Mouse (Mus musculus) C2C12 (cell line): ENCODE measurements around the gene Ntn5. TPM values are rescaled to one million over a fixed set of nuclear protein-coding genes. Genes with fewer than 3 reads are reported as not detected.
"Not testable (repeated sequence)": the region's sequence is repeated elsewhere in the genome, so short reads cannot be mapped to it uniquely, and the experiment has no call there.

Experiments
- H3K27me3 ChIP-seq: one replicate; pipeline ENCODE4 v1.6.1; 2011; ENCODE audit not compliant: control insufficient read depth, insufficient read depth, insufficient read length
- H3K36me3 ChIP-seq: one replicate; pipeline ENCODE4 v1.6.1; 2011; ENCODE audit not compliant: control insufficient read depth, insufficient read depth
- H3K4me3 ChIP-seq: one replicate; pipeline ENCODE4 v1.5.1; 2011; ENCODE audit warnings: mild to moderate bottlenecking, control low read depth; ENCODE audit not compliant: poor library complexity, insufficient read depth, severe bottlenecking
- H3K79me2 ChIP-seq: one replicate; pipeline ENCODE4 v1.6.1; 2011; ENCODE audit not compliant: control insufficient read depth, insufficient read depth
- H3K79me3 ChIP-seq: one replicate; pipeline ENCODE4 v1.6.1; 2011; ENCODE audit warnings: low read depth, control low read depth
- H3ac ChIP-seq: one replicate; pipeline ENCODE3; 2011; ENCODE audit warnings: low read depth; ENCODE audit not compliant: control insufficient read depth, insufficient read length
- CEBPB ChIP-seq: IDR thresholded peaks from one replicate; pipeline ENCODE4 v1.6.1; 2011; ENCODE audit warnings: low read depth, mild to moderate bottlenecking, control low read depth, moderate library complexity
- CTCF ChIP-seq: IDR thresholded peaks from one replicate; pipeline ENCODE4 v1.5.1; 2011; ENCODE audit not compliant: control insufficient read depth, insufficient read depth, insufficient read length
- FOSL1 ChIP-seq: IDR thresholded peaks from one replicate; pipeline ENCODE4 v1.8.0; 2011; ENCODE audit warnings: mild to moderate bottlenecking, low read length; ENCODE audit not compliant: poor library complexity, insufficient read depth, severe bottlenecking
- MAX ChIP-seq: IDR thresholded peaks from one replicate; pipeline ENCODE4 v1.6.1; 2011; ENCODE audit warnings: mild to moderate bottlenecking, control low read depth
- MYOD1 ChIP-seq: IDR thresholded peaks from one replicate; pipeline ENCODE4 v1.6.1; 2011; ENCODE audit warnings: low read depth; ENCODE audit not compliant: control insufficient read depth, insufficient read length
- MYOG ChIP-seq: IDR thresholded peaks from one replicate; pipeline ENCODE4 v1.6.1; 2011; ENCODE audit not compliant: control insufficient read depth, insufficient read length; ENCODE audit errors: extremely low read depth
- USF1 ChIP-seq: IDR thresholded peaks from one replicate; pipeline ENCODE4 v1.6.1; 2011; ENCODE audit warnings: low read depth, mild to moderate bottlenecking, control low read depth, moderate library complexity
- polyA plus RNA-seq: library from polyadenylated mRNA; unstranded; fragments of >200 nt; fragmentation: generic; extraction: Trizol; gene quantifications from one replicate; pipeline ENCODE4 v1.2.1, GENCODE M21; 2012; ENCODE audit warnings: missing spikeins

Gene Ntn5
- polyA plus RNA-seq, 1 experiment = 0.04 TPM

GRCm38 (mm10) chr7:45643441-45644178, 40.2 kb upstream of the Ntn5 start:
- no peaks in the 10 kb centered on the region for H3K79me2 ChIP-seq
- no peak overlapping the region for H3K4me3 ChIP-seq
- TF ChIP-seq CTCF (no peak), MAX (no peak), MYOG (no peak), CEBPB (no peak), USF1 (no peak), FOSL1 (no peak), MYOD1 (no peak)
- no peaks in the 10 kb centered on the region for H3K36me3 ChIP-seq
- H3ac ChIP-seq = peak overlapping the region; percentile 41
- no peaks in the 10 kb centered on the region for H3K27me3 ChIP-seq
- no peaks in the 10 kb centered on the region for H3K79me3 ChIP-seq

- Histone ChIP-seq H3K4me3 (no peak overlapping the region), H3K79me2 (no peaks in the 10 kb centered on the region), H3K27me3 (no peaks in the 10 kb centered on the region), H3K79me3 (no peaks in the 10 kb centered on the region), H3K36me3 (no peaks in the 10 kb centered on the region), H3ac (no peak overlapping the region)
- TF ChIP-seq CTCF (no peak), FOSL1 (no peak), MAX (no peak), MYOG (no peak), CEBPB (no peak), MYOD1 (no peak), USF1 (no peak)
Observed at GRCm38 (mm10) chr7:45644183-45644582, 39.6 kb upstream of the Ntn5 start.

GRCm38 (mm10) chr7:45644872-45645590, 38.8 kb upstream of the Ntn5 start:
- H3K36me3 ChIP-seq = no peaks in the 10 kb centered on the region
- TF ChIP-seq USF1 = no peak
- no peak for TF ChIP-seq CEBPB
- no peak for TF ChIP-seq FOSL1
- no peak for TF ChIP-seq CTCF
- TF ChIP-seq MYOG = no peak
- TF ChIP-seq MAX = no peak
- no peak for TF ChIP-seq MYOD1
- no peak overlapping the region for H3ac ChIP-seq
- no peaks in the 10 kb centered on the region for H3K79me3 ChIP-seq
- H3K4me3 ChIP-seq = no peak overlapping the region
- no peaks in the 10 kb centered on the region for H3K27me3 ChIP-seq
- no peaks in the 10 kb centered on the region for H3K79me2 ChIP-seq

GRCm38 (mm10) chr7:45645591-45645971, 38.2 kb upstream of the Ntn5 start:
- Histone ChIP-seq H3K36me3 (no peaks in the 10 kb centered on the region), H3K79me2 (no peaks in the 10 kb centered on the region), H3K27me3 (no peaks in the 10 kb centered on the region), H3K79me3 (no peaks in the 10 kb centered on the region), H3ac (no peak overlapping the region), H3K4me3 (no peak overlapping the region)
- TF ChIP-seq MAX (no peak), USF1 (no peak), CEBPB (no peak)

- H3K4me3 ChIP-seq = no peak overlapping the region
- H3K79me3 ChIP-seq = no peaks in the 10 kb centered on the region
- H3ac ChIP-seq = no peak overlapping the region
- no peaks in the 10 kb centered on the region for H3K27me3 ChIP-seq
- H3K36me3 ChIP-seq = no peaks in the 10 kb centered on the region
- TF ChIP-seq MYOG (no peak), USF1 (no peak), MYOD1 (no peak), CEBPB (no peak), CTCF (no peak), MAX (no peak), FOSL1 (no peak)
- no peaks in the 10 kb centered on the region for H3K79me2 ChIP-seq
Observed at GRCm38 (mm10) chr7:45646671-45647070, 37.2 kb upstream of the Ntn5 start.

GRCm38 (mm10) chr7:45649351-45649750, 34.5 kb upstream of the Ntn5 start:
- Histone ChIP-seq H3K27me3 (no peaks in the 10 kb centered on the region), H3K79me3 (no peaks in the 10 kb centered on the region), H3K36me3 (no peaks in the 10 kb centered on the region), H3K4me3 (no peak overlapping the region), H3ac (no peak overlapping the region), H3K79me2 (no peaks in the 10 kb centered on the region)
- TF ChIP-seq MYOD1 (no peak), FOSL1 (no peak), CTCF (no peak)

- H3K36me3 ChIP-seq, H3K27me3 ChIP-seq, H3K4me3 ChIP-seq, H3ac ChIP-seq, H3K79me2 ChIP-seq, H3K79me3 ChIP-seq: not testable (repeated sequence)
Observed at GRCm38 (mm10) chr7:45650484-45650883, 33.3 kb upstream of the Ntn5 start.
